Mouse (Mus musculus): ENCODE measurements around the gene Gdpd3. TPM values are rescaled to one million over a fixed set of nuclear protein-coding genes. Genes with fewer than 3 reads are reported as not detected.
A peak's percentile ranks its signal among the peaks of the same experiment; 100 is the strongest.

The Gdpd3 gene
- polyA plus RNA-seq, 1 experiment from 2014 or later = 1.5 TPM

- 71% methylated on average over 4 of the region's 4 CpGs for WGBS
- no peak overlapping the region for H3K27ac ChIP-seq (replicated peaks)
- H3K4me2 ChIP-seq = peak overlapping the region; percentile 83
- H3K36me3 ChIP-seq = peaks cover 48% of the 10 kb centered on the region
- no peak overlapping the region; the same call in 1 of the 2 replicates for H3K4me3 ChIP-seq
- H3K27me3 ChIP-seq = no peaks in the 10 kb centered on the region
- H3K4me1 ChIP-seq (replicated peaks) = peaks cover 59% of the 10 kb centered on the region
- ATAC-seq (ENCODE audit: low read depth) = no peak
- H3K9me3 ChIP-seq = no peaks in the 10 kb centered on the region
- no peak overlapping the region for H3K9ac ChIP-seq
These were observed 27.5 kb downstream of the Gdpd3 start for GRCm38 (mm10) chr7:126793456-126794270.

GRCm38 (mm10) chr7:126794271-126794605, 28.1 kb downstream of the Gdpd3 start:
- no peaks in the 10 kb centered on the region for H3K9me3 ChIP-seq
- H3K4me2 ChIP-seq = no peak overlapping the region
- WGBS = 85% methylated on average over 4 of the region's 4 CpGs
- H3K27ac ChIP-seq (replicated peaks) = no peak overlapping the region
- peaks cover 59% of the 10 kb centered on the region for H3K4me1 ChIP-seq (replicated peaks)
- ATAC-seq (ENCODE audit: low read depth) = no peak
- no peaks in the 10 kb centered on the region for H3K27me3 ChIP-seq
- no peak overlapping the region for H3K9ac ChIP-seq
- peaks cover 42% of the 10 kb centered on the region for H3K36me3 ChIP-seq
- no peak overlapping the region for H3K4me3 ChIP-seq

GRCm38 (mm10) chr7:126795387-126796317, 29.5 kb downstream of the Gdpd3 start:
- H3K4me2 ChIP-seq = no peak overlapping the region
- peaks cover 60% of the 10 kb centered on the region for H3K4me1 ChIP-seq (replicated peaks)

GRCm38 (mm10) chr7:126796350-126796932, 30.3 kb downstream of the Gdpd3 start:
- no peak for ATAC-seq (ENCODE audit: low read depth)
- peak overlapping the region; percentile 87; the same call in 1 of the 2 replicates for H3K4me2 ChIP-seq
- no peak overlapping the region for H3K4me3 ChIP-seq
- H3K36me3 ChIP-seq = peaks cover 32% of the 10 kb centered on the region
- WGBS = 69% methylated on average over 8 of the region's 8 CpGs
- H3K9me3 ChIP-seq = no peaks in the 10 kb centered on the region
- peaks cover 54% of the 10 kb centered on the region for H3K4me1 ChIP-seq (replicated peaks)
- H3K27me3 ChIP-seq = no peaks in the 10 kb centered on the region
- H3K27ac ChIP-seq (replicated peaks) = no peak overlapping the region
- H3K9ac ChIP-seq = peak overlapping the region; percentile 93

More at GRCm38 (mm10) chr7:126795387-126796317, 29.5 kb downstream of the Gdpd3 start:
- WGBS = 78% methylated on average over 16 of the region's 16 CpGs
- no peak overlapping the region for H3K9ac ChIP-seq
- H3K27ac ChIP-seq (replicated peaks) = no peak overlapping the region
- no peak overlapping the region for H3K4me3 ChIP-seq
- no peak for ATAC-seq (ENCODE audit: low read depth)
- no peaks in the 10 kb centered on the region for H3K27me3 ChIP-seq
- peaks cover 32% of the 10 kb centered on the region for H3K36me3 ChIP-seq
- no peaks in the 10 kb centered on the region for H3K9me3 ChIP-seq

GRCm38 (mm10) chr7:126797411-126798126, 31.4 kb downstream of the Gdpd3 start, which contains the start of gene Fam57b:
TSS of gene Fam57b (plus strand) at chr7:126797668.
- Histone ChIP-seq H3K27ac (replicated peaks) (peak within 1 kb of the TSS; percentile 96), H3K9me3 (no peaks in the 10 kb centered on the region), H3K4me2 (peak within 1 kb of the TSS; percentile 87), H3K36me3 (peaks cover 32% of the 10 kb centered on the region), H3K9ac (peak within 1 kb of the TSS; percentile 93), H3K27me3 (no peaks in the 10 kb centered on the region), H3K4me1 (replicated peaks) (peaks cover 51% of the 10 kb centered on the region), H3K4me3 (peak within 1 kb of the TSS; percentile 88)
- 28% methylated on average over 21 of the region's 21 CpGs for WGBS
- ATAC-seq (ENCODE audit: low read depth) = no peak

GRCm38 (mm10) chr7:126798127-126799049, 32.3 kb downstream of the Gdpd3 start:
- Histone ChIP-seq H3K36me3 (peaks cover 38% of the 10 kb centered on the region), H3K27ac (replicated peaks) (peak overlapping the region; percentile 96), H3K4me3 (peak overlapping the region; percentile 88), H3K4me1 (replicated peaks) (peaks cover 44% of the 10 kb centered on the region), H3K27me3 (no peaks in the 10 kb centered on the region), H3K4me2 (peak overlapping the region; percentile 87), H3K9me3 (no peaks in the 10 kb centered on the region), H3K9ac (peak overlapping the region; percentile 93)
- ATAC-seq (ENCODE audit: low read depth) = no peak
- 1% methylated on average over 40 of the region's 40 CpGs for WGBS

GRCm38 (mm10) chr7:126799050-126799467, 32.9 kb downstream of the Gdpd3 start:
- peak; percentile 96 for ATAC-seq (ENCODE audit: low read depth)
- WGBS = 0% methylated on average over 33 of the region's 36 CpGs
- peak overlapping the region; percentile 88 for H3K4me3 ChIP-seq

GRCm38 (mm10) chr7:126799468-126800268, 33.5 kb downstream of the Gdpd3 start:
- WGBS = 1% methylated on average over 37 of the region's 38 CpGs
- peak; percentile 93 for ATAC-seq (ENCODE audit: low read depth)
- Histone ChIP-seq H3K4me3 (peak overlapping the region; percentile 88), H3K4me1 (replicated peaks) (peaks cover 44% of the 10 kb centered on the region), H3K9ac (peak overlapping the region; percentile 85), H3K9me3 (no peaks in the 10 kb centered on the region), H3K27ac (replicated peaks) (peak overlapping the region; percentile 96), H3K36me3 (peaks cover 36% of the 10 kb centered on the region), H3K4me2 (peak overlapping the region; percentile 87), H3K27me3 (no peaks in the 10 kb centered on the region)

More at GRCm38 (mm10) chr7:126799050-126799467, 32.9 kb downstream of the Gdpd3 start:
- H3K27ac ChIP-seq (replicated peaks) = peak overlapping the region; percentile 96
- H3K36me3 ChIP-seq = peaks cover 38% of the 10 kb centered on the region
- no peaks in the 10 kb centered on the region for H3K27me3 ChIP-seq
- H3K4me1 ChIP-seq (replicated peaks) = peaks cover 44% of the 10 kb centered on the region
- peak overlapping the region; percentile 87 for H3K4me2 ChIP-seq
- H3K9ac ChIP-seq = peak overlapping the region; percentile 93
- no peaks in the 10 kb centered on the region for H3K9me3 ChIP-seq

- no peak for ATAC-seq (ENCODE audit: low read depth)
- H3K36me3 ChIP-seq = peaks cover 28% of the 10 kb centered on the region
- no peaks in the 10 kb centered on the region for H3K27me3 ChIP-seq
- peak overlapping the region; percentile 88 for H3K4me3 ChIP-seq
- no peaks in the 10 kb centered on the region for H3K9me3 ChIP-seq
- H3K27ac ChIP-seq (replicated peaks) = peak overlapping the region; percentile 96
- H3K4me1 ChIP-seq (replicated peaks) = peaks cover 44% of the 10 kb centered on the region
- H3K9ac ChIP-seq = peak overlapping the region; percentile 85
- 36% methylated on average over 5 of the region's 5 CpGs for WGBS
- H3K4me2 ChIP-seq = peak overlapping the region; percentile 87
These were observed 34.3 kb downstream of the Gdpd3 start for GRCm38 (mm10) chr7:126800269-126801056.
